Mouse (Mus musculus) olfactory bulb, adult 2 months (tissue): ENCODE results near the gene Asb11. TPM values are rescaled to one million over a fixed set of nuclear protein-coding genes. Genes with fewer than 3 reads are reported as not detected.

Experiments used
- H3K27ac ChIP-seq: fragments of 200-500 bp; 2 replicates; pipeline ENCODE4 v1.5.1; 2012; ENCODE audit warnings: low read depth, low read length; ENCODE audit not compliant: insufficient read depth
- H3K4me1 ChIP-seq: fragments of 200-500 bp; 2 replicates; pipeline ENCODE4 v1.6.1; 2012; ENCODE audit warnings: low read length; ENCODE audit not compliant: control insufficient read depth, insufficient read depth
- H3K4me3 ChIP-seq: fragments of 200-500 bp; 2 replicates; pipeline ENCODE4 v1.5.1; 2012; ENCODE audit warnings: mild to moderate bottlenecking, low read depth, low read length, moderate library complexity; ENCODE audit not compliant: insufficient read depth
- CTCF ChIP-seq: fragments of 200-500 bp; IDR thresholded peaks from 2 replicates; pipeline ENCODE4 v1.5.1; 2012; ENCODE audit warnings: low read depth, mild to moderate bottlenecking, low read length, moderate library complexity; ENCODE audit not compliant: insufficient read depth
- POLR2A ChIP-seq: fragments of 200-500 bp; IDR thresholded peaks from 2 replicates; pipeline ENCODE4 v1.6.1; 2012; ENCODE audit warnings: mild to moderate bottlenecking, low read depth, low read length, moderate library complexity; ENCODE audit not compliant: insufficient read depth
- WGBS: fragments of 180-500 bp; shearing (Covaris S2); methylation state at CpG from one replicate; pipeline ENCODE4 v1.1.7; 2018; 5-methylcytosine and 5-hydroxymethylcytosine counted together
- polyA plus RNA-seq: library from polyadenylated mRNA; stranded (reverse); fragments of >200 nt; gene quantifications from 2 replicates; pipeline ENCODE4 v1.2.4, GENCODE M21; 2012; ENCODE audit warnings: low replicate concordance; ENCODE audit not compliant: missing spikeins, insufficient read depth, insufficient read length

Gene Asb11
- polyA plus RNA-seq, 1 experiment, result not detected

DNA sequence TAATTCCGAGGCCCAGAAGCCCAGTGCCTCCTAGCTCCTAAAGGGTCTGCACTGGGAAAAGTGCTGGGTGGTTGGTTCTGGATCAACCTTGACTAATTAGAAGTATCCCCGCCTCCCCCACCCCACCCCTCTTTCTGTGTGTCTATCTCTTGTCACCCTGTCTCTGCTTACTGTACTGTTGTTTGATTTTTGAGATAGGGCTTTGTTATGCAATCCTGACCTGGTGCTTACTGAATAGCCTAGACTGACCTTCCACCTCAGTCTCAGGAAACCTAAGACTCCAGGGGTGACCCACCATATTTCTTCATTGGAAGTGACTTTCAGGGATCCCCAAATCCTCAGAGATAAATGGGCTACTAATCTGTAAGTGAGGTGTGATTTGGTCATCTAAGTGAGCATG, 65.5 kb downstream of the Asb11 start:
- Histone ChIP-seq H3K27ac (no peak overlapping the region), H3K4me3 (no peak overlapping the region), H3K4me1 (no peaks in the 10 kb centered on the region)
- WGBS, result 85% methylated on average over 2 of the region's 2 CpGs
- TF ChIP-seq POLR2A (no peak), CTCF (no peak)

GRCm38 (mm10) chrX:164505709-164506498, 69.1 kb downstream of the Asb11 start, which contains the start of gene Asb9:
Gene Asb9, plus strand, starts transcription at chrX:164506327.
- Histone ChIP-seq H3K27ac (no peak within 1 kb of the TSS), H3K4me1 (no peaks in the 10 kb centered on the region), H3K4me3 (no peak within 1 kb of the TSS)
- 78% methylated on average over 10 of the region's 10 CpGs for WGBS
- TF ChIP-seq CTCF, result no peak
- TF ChIP-seq POLR2A, result no peak

- H3K27ac ChIP-seq, result no peak overlapping the region
- H3K4me3 ChIP-seq, result no peak overlapping the region
- WGBS, result 73% methylated on average over 4 of the region's 4 CpGs
- no peaks in the 10 kb centered on the region for H3K4me1 ChIP-seq
- no peak for TF ChIP-seq CTCF
- TF ChIP-seq POLR2A, result no peak
These were observed 70.3 kb downstream of the Asb11 start for GRCm38 (mm10) chrX:164507068-164507467.

GRCm38 (mm10) chrX:164508728-164509127, 71.9 kb downstream of the Asb11 start:
- no peak overlapping the region for H3K4me3 ChIP-seq
- no peak overlapping the region for H3K27ac ChIP-seq
- H3K4me1 ChIP-seq, result no peaks in the 10 kb centered on the region
- WGBS, result 57% methylated on average over 3 of the region's 3 CpGs
- no peak for TF ChIP-seq CTCF
- no peak for TF ChIP-seq POLR2A

Other genes with a start within 250 kb of the Asb11 start
- gene Bmx, start 178.8 kb upstream of the Asb11 start, polyA plus RNA-seq, result not detected in 2 replicates
- not detected in 2 replicates for gene Pir, start 167.6 kb upstream of the Asb11 start, polyA plus RNA-seq
- not detected in 2 replicates for gene Vegfd, start 63.6 kb upstream of the Asb11 start, polyA plus RNA-seq
- gene Piga, start 17.2 kb upstream of the Asb11 start, polyA plus RNA-seq, result not detected in 2 replicates
- gene Asb9, start 69.3 kb downstream of the Asb11 start, polyA plus RNA-seq, result not detected in 2 replicates